Mouse (Mus musculus) urinary bladder, postnatal 10 days (tissue): ENCODE measurements around the gene Cpsf4l.

Experiments
- DNase-seq: peaks from one replicate; pipeline ENCODE4 v3.0.0; 2022; ENCODE audit warnings: low spot score

Cpsf4l gene

GRCm38 (mm10) chr11:113709731-113710256 lies at the start of gene Cpsf4l:
TSS of gene Cpsf4l (minus strand) at chr11:113710017.
- DNase-seq = no peak

- no peak for DNase-seq
These were observed 49.0 kb upstream of the Cpsf4l start for GRCm38 (mm10) chr11:113758851-113759250.

GRCm38 (mm10) chr11:113756578-113756977 lies 46.8 kb upstream of the Cpsf4l start:
- no peak for DNase-seq

- DNase-seq = no peak
These were observed 46.1 kb upstream of the Cpsf4l start for GRCm38 (mm10) chr11:113755878-113756277.

GRCm38 (mm10) chr11:113754845-113755244 lies 45.0 kb upstream of the Cpsf4l start:
- no peak for DNase-seq

- no peak for DNase-seq
These were observed 43.0 kb upstream of the Cpsf4l start for GRCm38 (mm10) chr11:113752685-113753430.

GRCm38 (mm10) chr11:113752158-113752661 lies 42.4 kb upstream of the Cpsf4l start:
- DNase-seq = no peak

- DNase-seq = peak; percentile 53
These were observed 41.8 kb upstream of the Cpsf4l start, which contains the start of gene Cdc42ep4 for GRCm38 (mm10) chr11:113751484-113752084. TSS of gene Cdc42ep4 (minus strand) at chr11:113751881.

GRCm38 (mm10) chr11:113750571-113751483 lies 41.0 kb upstream of the Cpsf4l start:
- no peak for DNase-seq

- DNase-seq = no peak
These were observed 40.0 kb upstream of the Cpsf4l start for GRCm38 (mm10) chr11:113749749-113750351.

- no peak for DNase-seq
These were observed 39.1 kb upstream of the Cpsf4l start for GRCm38 (mm10) chr11:113748797-113749521.

- no peak for DNase-seq
These were observed 38.0 kb upstream of the Cpsf4l start for GRCm38 (mm10) chr11:113747725-113748380.

GRCm38 (mm10) chr11:113747056-113747455 lies 37.2 kb upstream of the Cpsf4l start:
- DNase-seq = no peak

GRCm38 (mm10) chr11:113745961-113746360 lies 36.1 kb upstream of the Cpsf4l start:
- no peak for DNase-seq

GRCm38 (mm10) chr11:113742998-113743397 lies 33.2 kb upstream of the Cpsf4l start:
- no peak for DNase-seq

GRCm38 (mm10) chr11:113740100-113740499 lies 30.3 kb upstream of the Cpsf4l start:
- DNase-seq = no peak

GRCm38 (mm10) chr11:113739213-113739612 lies 29.4 kb upstream of the Cpsf4l start:
- DNase-seq = no peak

GRCm38 (mm10) chr11:113737912-113738311 lies 28.1 kb upstream of the Cpsf4l start:
- DNase-seq = no peak

- DNase-seq = no peak
These were observed 27.7 kb upstream of the Cpsf4l start for GRCm38 (mm10) chr11:113737553-113737854.

- no peak for DNase-seq
These were observed 27.2 kb upstream of the Cpsf4l start for GRCm38 (mm10) chr11:113736848-113737552.
